Mouse (Mus musculus) brain, embryonic 14.5 days (tissue): ENCODE data around the gene Coro6.

Source experiments
- CTCF ChIP-seq: fragments of 200-500 bp; IDR thresholded peaks from 2 replicates; pipeline ENCODE4 v1.5.1; 2012; ENCODE audit warnings: inconsistent platforms, mild to moderate bottlenecking, moderate library complexity, borderline replicate concordance; ENCODE audit not compliant: insufficient read depth, insufficient read length; ENCODE audit errors: extremely low read depth
- POLR2A ChIP-seq: fragments of 200-500 bp; IDR thresholded peaks from 2 replicates; pipeline ENCODE4 v1.6.1; 2012; ENCODE audit warnings: mild to moderate bottlenecking, inconsistent platforms, borderline replicate concordance; ENCODE audit not compliant: poor library complexity, insufficient read depth, insufficient read length, severe bottlenecking; ENCODE audit errors: extremely low read depth

GRCm38 (mm10) chr11:77518051-77518798 is 56.0 kb downstream of the Coro6 start:
- no peak for TF ChIP-seq POLR2A
- no peak for TF ChIP-seq CTCF
